Mouse (Mus musculus) megakaryocyte, adult 5-6 weeks (primary cell): ENCODE measurements around the gene Stat2. TPM values are rescaled to one million over a fixed set of nuclear protein-coding genes. Genes with fewer than 3 reads are reported as not detected.

ENCODE experiments used
- ATAC-seq: 2 replicates; pipeline ENCODE4 v1.8.0; 2016; ENCODE audit warnings: mild to moderate bottlenecking, inconsistent platforms; ENCODE audit not compliant: poor library complexity, severe bottlenecking
- total RNA-seq, 2 experiments: library from RNA; stranded (forward) in 1 of 2; stranded (reverse) in 1 of 2; fragments of 153-499, 151-499 nt in 1 of 2; fragments of 221-1000, 200-1000 nt in 1 of 2; gene quantifications; 2 replicates each; pipeline versions ENCODE4 v1.2.3 to v1.2.4; 2015 to 2017

The Stat2 gene
- total RNA-seq, 2 experiments from 2014 or later, result 20.2 to 25.5 TPM

DNA sequence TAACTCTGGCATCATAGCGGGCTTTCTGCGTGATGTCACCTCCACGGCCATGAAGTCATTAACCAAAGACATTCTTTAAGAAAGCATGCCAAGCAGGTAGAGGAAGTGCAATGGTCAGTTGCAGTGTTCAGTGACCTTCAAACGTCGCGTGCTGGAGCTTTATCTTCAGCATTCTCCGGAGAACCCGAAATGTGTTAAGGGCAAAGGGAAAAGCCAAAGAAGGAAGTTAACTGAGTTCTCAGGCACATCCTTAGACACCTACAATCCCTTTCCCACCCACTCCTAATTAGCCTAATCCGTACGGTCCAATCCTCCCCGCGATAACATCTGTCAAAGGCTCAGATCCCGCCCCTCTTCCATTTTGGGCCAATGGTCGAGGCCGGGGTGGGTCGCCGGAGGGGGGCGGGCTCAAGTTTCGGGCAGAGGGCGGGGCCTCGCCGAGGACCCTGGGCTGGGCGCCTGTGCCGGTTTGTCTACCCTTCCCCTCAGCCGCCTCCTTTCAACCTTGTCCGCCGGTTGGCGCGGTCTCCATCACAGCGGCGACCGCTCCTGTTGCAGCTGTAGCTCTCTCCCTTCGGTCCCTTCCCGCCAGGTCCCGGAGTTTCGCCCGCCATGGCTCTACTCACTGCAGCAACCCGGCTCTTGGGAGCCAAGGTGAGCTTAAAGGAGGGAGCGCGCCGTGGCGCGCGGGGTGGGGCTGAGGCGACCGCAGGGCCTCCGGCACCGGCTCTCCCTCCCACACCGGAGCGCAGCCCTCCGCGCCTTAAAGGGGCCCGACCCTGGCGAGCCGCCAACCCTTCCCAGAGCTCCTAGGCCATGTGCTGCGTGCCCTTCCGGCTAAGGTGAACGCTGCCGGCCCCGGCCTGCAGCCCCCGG is 67.2 kb downstream of the Stat2 start, which contains the start of gene Cs:
TSS of gene Cs (plus strand) at position 429 of the 876 bp plus-strand sequence.
- peak; percentile 91 for ATAC-seq

GRCm38 (mm10) chr10:128338415-128338814 is 68.1 kb downstream of the Stat2 start:
- peak; percentile 53 for ATAC-seq

- ATAC-seq, result no peak
Measured at GRCm38 (mm10) chr10:128338948-128339347, 68.6 kb downstream of the Stat2 start.

DNA sequence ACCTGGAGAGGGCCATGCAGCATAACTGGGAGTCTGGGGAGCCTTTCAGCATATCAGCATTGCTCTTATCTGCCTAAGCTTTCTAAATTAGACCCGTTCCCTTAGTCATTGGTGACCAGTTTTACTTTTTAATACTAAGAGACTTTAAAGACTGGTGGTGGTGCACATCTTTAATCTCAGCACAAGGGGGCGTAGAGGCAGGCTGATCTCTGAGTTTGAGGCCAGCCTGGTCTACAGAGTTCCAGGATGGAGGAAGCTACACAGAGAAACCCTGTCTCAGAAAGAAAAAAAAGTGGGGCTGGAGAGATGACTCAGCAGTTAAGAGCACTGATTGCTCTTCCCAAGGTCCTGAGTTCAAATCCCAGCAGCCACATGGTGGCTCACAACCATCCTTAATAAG is 69.9 kb downstream of the Stat2 start:
- ATAC-seq, result no peak

Other genes with a start within 250 kb of the Stat2 start
- 699 and 796 TPM in 2 replicates for gene Naca, start 235.0 kb upstream of the Stat2 start, total RNA-seq (2015)
- 1,510 and 1,709 TPM in 2 replicates for gene Naca, start 235.0 kb upstream of the Stat2 start, total RNA-seq (2017)
- 118 and 120 TPM in 2 replicates for gene Ptges3, start 211.6 kb upstream of the Stat2 start, total RNA-seq (2015)
- gene Ptges3, start 211.6 kb upstream of the Stat2 start, total RNA-seq (2017), result 140 and 162 TPM in 2 replicates
- 902 and 936 TPM in 2 replicates for gene Atp5b, start 187.3 kb upstream of the Stat2 start, total RNA-seq (2015)
- gene Atp5b, start 187.3 kb upstream of the Stat2 start, total RNA-seq (2017), result 1,533 and 1,600 TPM in 2 replicates
- gene Baz2a, start 179.0 kb upstream of the Stat2 start, total RNA-seq (2015), result 51.3 and 53.5 TPM in 2 replicates
- gene Baz2a, start 179.0 kb upstream of the Stat2 start, total RNA-seq (2017), result 21.3 and 27.4 TPM in 2 replicates
- 2.9 and 4.0 TPM in 2 replicates for gene Rbms2, start 90.3 kb upstream of the Stat2 start, total RNA-seq (2015)
- gene Rbms2, start 90.3 kb upstream of the Stat2 start, total RNA-seq (2017), result 1.5 and 5.4 TPM in 2 replicates
- gene Gls2, start 76.1 kb upstream of the Stat2 start, total RNA-seq (2015), result 0.71 TPM in 1 of 2 replicates, not detected in the other
- gene Gls2, start 76.1 kb upstream of the Stat2 start, total RNA-seq (2017), result not detected in 2 replicates
- 6.5 and 6.9 TPM in 2 replicates for gene Spryd4, start 58.8 kb upstream of the Stat2 start, total RNA-seq (2015)
- gene Spryd4, start 58.8 kb upstream of the Stat2 start, total RNA-seq (2017), result 9.0 and 10.6 TPM in 2 replicates
- gene Mip, start 44.7 kb upstream of the Stat2 start, total RNA-seq (2015), result not detected in 2 replicates
- 0.33 TPM in 1 of 2 replicates, not detected in the other for gene Mip, start 44.7 kb upstream of the Stat2 start, total RNA-seq (2017)
- 14.1 and 16.1 TPM in 2 replicates for gene Timeless, start 38.5 kb upstream of the Stat2 start, total RNA-seq (2015)
- gene Timeless, start 38.5 kb upstream of the Stat2 start, total RNA-seq (2017), result 33.2 and 34.2 TPM in 2 replicates
- 0.36 TPM in 1 of 2 replicates, not detected in the other for gene Apon, start 16.5 kb upstream of the Stat2 start, total RNA-seq (2015)
- 1.2 TPM in 1 of 2 replicates, not detected in the other for gene Apon, start 16.5 kb upstream of the Stat2 start, total RNA-seq (2017)
- 0.21 TPM in 1 of 2 replicates, not detected in the other for gene Apof, start 1.9 kb upstream of the Stat2 start, total RNA-seq (2015)
- gene Apof, start 1.9 kb upstream of the Stat2 start, total RNA-seq (2017), result not detected in 2 replicates
- gene Il23a, start 28.2 kb downstream of the Stat2 start, total RNA-seq (2015), result not detected in 2 replicates
- gene Il23a, start 28.2 kb downstream of the Stat2 start, total RNA-seq (2017), result 0.12 TPM in 1 of 2 replicates, not detected in the other
- 17.3 and 17.7 TPM in 2 replicates for gene Pan2, start 32.8 kb downstream of the Stat2 start, total RNA-seq (2015)
- gene Pan2, start 32.8 kb downstream of the Stat2 start, total RNA-seq (2017), result 14.0 and 14.9 TPM in 2 replicates
- gene Cnpy2, start 51.9 kb downstream of the Stat2 start, total RNA-seq (2015), result 73.3 and 78.6 TPM in 2 replicates
- gene Cnpy2, start 51.9 kb downstream of the Stat2 start, total RNA-seq (2017), result 81.0 and 84.5 TPM in 2 replicates
- gene Cs, start 67.2 kb downstream of the Stat2 start, total RNA-seq (2015), result 158 and 160 TPM in 2 replicates
- gene Cs, start 67.2 kb downstream of the Stat2 start, total RNA-seq (2017), result 95.0 and 116 TPM in 2 replicates
- 22.6 and 24.4 TPM in 2 replicates for gene Coq10a, start 98.4 kb downstream of the Stat2 start, total RNA-seq (2015)
- 14.1 and 19.2 TPM in 2 replicates for gene Coq10a, start 98.4 kb downstream of the Stat2 start, total RNA-seq (2017)
- gene Ankrd52, start 106.6 kb downstream of the Stat2 start, total RNA-seq (2015), result 35.2 and 37.0 TPM in 2 replicates
- gene Ankrd52, start 106.6 kb downstream of the Stat2 start, total RNA-seq (2017), result 9.3 and 13.7 TPM in 2 replicates
- not detected in 2 replicates for gene Slc39a5, start 130.7 kb downstream of the Stat2 start, total RNA-seq (2015)
- not detected in 2 replicates for gene Slc39a5, start 130.7 kb downstream of the Stat2 start, total RNA-seq (2017)
- gene Nabp2, start 140.9 kb downstream of the Stat2 start, total RNA-seq (2015), result 76.8 and 79.3 TPM in 2 replicates
- gene Nabp2, start 140.9 kb downstream of the Stat2 start, total RNA-seq (2017), result 54.3 and 59.1 TPM in 2 replicates
- 16.4 and 17.6 TPM in 2 replicates for gene Rnf41, start 141.1 kb downstream of the Stat2 start, total RNA-seq (2015)
- gene Rnf41, start 141.1 kb downstream of the Stat2 start, total RNA-seq (2017), result 24.6 and 26.1 TPM in 2 replicates
- gene Smarcc2, start 188.7 kb downstream of the Stat2 start, total RNA-seq (2015), result 73.1 and 82.3 TPM in 2 replicates
- 63.1 and 78.4 TPM in 2 replicates for gene Smarcc2, start 188.7 kb downstream of the Stat2 start, total RNA-seq (2017)
- 1,624 and 1,690 TPM in 2 replicates for gene Myl6, start 223.6 kb downstream of the Stat2 start, total RNA-seq (2015)
- gene Myl6, start 223.6 kb downstream of the Stat2 start, total RNA-seq (2017), result 1,921 and 2,467 TPM in 2 replicates
- gene Myl6b, start 228.1 kb downstream of the Stat2 start, total RNA-seq (2015), result 3.4 and 5.8 TPM in 2 replicates
- 0.99 and 2.0 TPM in 2 replicates for gene Myl6b, start 228.1 kb downstream of the Stat2 start, total RNA-seq (2017)